Mouse (Mus musculus): ENCODE measurements around the gene Invs.
A peak's percentile ranks its signal among the peaks of the same experiment; 100 is the strongest.
"Not testable (repeated sequence)": the region's sequence is repeated elsewhere in the genome, so short reads cannot be mapped to it uniquely, and the experiment has no call there.

Gene Invs

GRCm38 (mm10) chr4:48327192-48327591 is 47.6 kb downstream of the Invs start:
- no peak for DNase-seq (ENCODE audit: low read depth, low spot score)

GRCm38 (mm10) chr4:48328042-48328441 is 48.5 kb downstream of the Invs start:
- no peak for DNase-seq (ENCODE audit: low read depth, low spot score)

GRCm38 (mm10) chr4:48332453-48333051 is 53.0 kb downstream of the Invs start:
- no peak for DNase-seq (ENCODE audit: low read depth, low spot score)

GRCm38 (mm10) chr4:48334927-48335763 is 55.6 kb downstream of the Invs start:
- DNase-seq (ENCODE audit: low read depth, low spot score) = no peak

- DNase-seq (ENCODE audit: low read depth, low spot score) = no peak
Measured at GRCm38 (mm10) chr4:48342705-48343104, 63.1 kb downstream of the Invs start.

GRCm38 (mm10) chr4:48362367-48362766 is 82.8 kb downstream of the Invs start:
- DNase-seq (ENCODE audit: low read depth, low spot score) = no peak

- DNase-seq (ENCODE audit: low read depth, low spot score) = no peak
Measured at GRCm38 (mm10) chr4:48371037-48371436, 91.5 kb downstream of the Invs start.

GRCm38 (mm10) chr4:48380940-48381339 is 101.4 kb downstream of the Invs start:
- peak; percentile 70 for DNase-seq (ENCODE audit: low read depth, low spot score)

GRCm38 (mm10) chr4:48382506-48382905 is 102.9 kb downstream of the Invs start:
- no peak for DNase-seq (ENCODE audit: low read depth, low spot score)

- DNase-seq (ENCODE audit: low read depth, low spot score) = no peak
Measured at GRCm38 (mm10) chr4:48396949-48397348, 117.4 kb downstream of the Invs start.

- no peak for DNase-seq (ENCODE audit: low read depth, low spot score)
Measured at GRCm38 (mm10) chr4:48403066-48403640, 123.6 kb downstream of the Invs start.

GRCm38 (mm10) chr4:48405724-48406491 is 126.3 kb downstream of the Invs start:
- not testable (repeated sequence) for DNase-seq (ENCODE audit: low read depth, low spot score)

GRCm38 (mm10) chr4:48407350-48408039 is 127.9 kb downstream of the Invs start:
- peak; percentile 58 for DNase-seq (ENCODE audit: low read depth, low spot score)

- no peak for DNase-seq (ENCODE audit: low read depth, low spot score)
Measured at GRCm38 (mm10) chr4:48413473-48413872, 133.9 kb downstream of the Invs start.

GRCm38 (mm10) chr4:48415838-48416335 is 136.3 kb downstream of the Invs start:
- no peak for DNase-seq (ENCODE audit: low read depth, low spot score)

- no peak for DNase-seq (ENCODE audit: low read depth, low spot score)
Measured at GRCm38 (mm10) chr4:48418831-48419468, 139.4 kb downstream of the Invs start.

GRCm38 (mm10) chr4:48422633-48423032 is 143.1 kb downstream of the Invs start:
- DNase-seq (ENCODE audit: low read depth, low spot score) = no peak

GRCm38 (mm10) chr4:48423738-48424137 is 144.2 kb downstream of the Invs start:
- DNase-seq (ENCODE audit: low read depth, low spot score) = no peak

GRCm38 (mm10) chr4:48427413-48427812 is 147.9 kb downstream of the Invs start:
- DNase-seq (ENCODE audit: low read depth, low spot score) = peak; percentile 17

GRCm38 (mm10) chr4:48428054-48428453 is 148.5 kb downstream of the Invs start:
- DNase-seq (ENCODE audit: low read depth, low spot score) = no peak

All from forelimb bud, embryonic 11.5 days (tissue).